Mouse (Mus musculus) hindbrain, embryonic 12.5 days (tissue): Measurements from ENCODE around the gene Tns1. TPM values are rescaled to one million over a fixed set of nuclear protein-coding genes. Genes with fewer than 3 reads are reported as not detected.

Experiments used
- ATAC-seq: fragments of 200-750 bp; cut with Nextera tagmentation; 2 replicates; pipeline ENCODE4 v1.8.0; 2017; ENCODE audit warnings: moderate TSS enrichment; ENCODE audit not compliant: low FRiP score
- H3K27ac ChIP-seq: fragments of 300-500 bp; sonication (generic); 2 replicates; pipeline ENCODE4 v1.5.1; 2016; ENCODE audit warnings: mild to moderate bottlenecking
- H3K27me3 ChIP-seq: fragments of 300-500 bp; sonication (generic); 2 replicates; pipeline ENCODE4 v1.6.1; 2016; ENCODE audit warnings: mild to moderate bottlenecking
- H3K36me3 ChIP-seq: fragments of 300-500 bp; sonication (generic); 2 replicates; pipeline ENCODE4 v1.6.1; 2016; ENCODE audit warnings: mild to moderate bottlenecking
- H3K4me1 ChIP-seq: fragments of 300-500 bp; sonication (generic); 2 replicates; pipeline ENCODE4 v1.6.1; 2016
- H3K4me2 ChIP-seq: fragments of 300-500 bp; sonication (generic); replicated peaks from 2 replicates; pipeline ENCODE4 v1.6.1; 2016; ENCODE audit warnings: mild to moderate bottlenecking
- H3K4me3 ChIP-seq: fragments of 300-500 bp; sonication (generic); 2 replicates; pipeline ENCODE4 v1.5.1; 2016; ENCODE audit warnings: mild to moderate bottlenecking
- H3K9ac ChIP-seq: fragments of 300-500 bp; sonication (generic); 2 replicates; pipeline ENCODE4 v1.6.1; 2016; ENCODE audit warnings: mild to moderate bottlenecking, moderate library complexity
- H3K9me3 ChIP-seq: fragments of 300-500 bp; sonication (generic); replicated peaks from 2 replicates; pipeline ENCODE4 v1.6.1; 2016; ENCODE audit warnings: mild to moderate bottlenecking
- WGBS: fragments of 180-500 bp; shearing (Covaris S2); methylation state at CpG from one replicate; pipeline ENCODE4 v1.1.7; 2016; 5-methylcytosine and 5-hydroxymethylcytosine counted together
- polyA plus RNA-seq: library from polyadenylated mRNA; unstranded; fragments of >200 nt; fragmentation: Nextera tagmentation; extraction: Ambion mirVana; gene quantifications from 2 replicates; pipeline ENCODE4 v1.2.1, GENCODE M21; 2016

The Tns1 gene
- polyA plus RNA-seq, 1 experiment from 2014 or later: 28.3 TPM

GRCm38 (mm10) chr1:74025651-74026226 lies 98.5 kb downstream of the Tns1 start:
- no peaks in the 10 kb centered on the region for H3K36me3 ChIP-seq
- no peaks in the 10 kb centered on the region for H3K9me3 ChIP-seq
- ATAC-seq: no peak
- H3K4me1 ChIP-seq: peaks cover 40% of the 10 kb centered on the region
- H3K4me3 ChIP-seq: no peak overlapping the region
- WGBS: 41% methylated on average over 4 of the region's 4 CpGs
- H3K27me3 ChIP-seq: no peaks in the 10 kb centered on the region
- H3K27ac ChIP-seq: no peak overlapping the region
- no peak overlapping the region for H3K9ac ChIP-seq
- H3K4me2 ChIP-seq: no peak overlapping the region

- 51% methylated on average over 6 of the region's 6 CpGs for WGBS
- no peaks in the 10 kb centered on the region for H3K27me3 ChIP-seq
- no peaks in the 10 kb centered on the region for H3K9me3 ChIP-seq
- H3K36me3 ChIP-seq: no peaks in the 10 kb centered on the region
- no peak overlapping the region for H3K27ac ChIP-seq
- no peak for ATAC-seq
- no peak overlapping the region for H3K4me3 ChIP-seq
- H3K4me1 ChIP-seq: peaks cover 38% of the 10 kb centered on the region
- no peak overlapping the region for H3K4me2 ChIP-seq
- no peak overlapping the region for H3K9ac ChIP-seq
Measured at GRCm38 (mm10) chr1:74025227-74025626, 99.0 kb downstream of the Tns1 start.

- H3K4me1 ChIP-seq: peaks cover 38% of the 10 kb centered on the region
- H3K4me2 ChIP-seq: no peak overlapping the region
Measured at GRCm38 (mm10) chr1:74024452-74025190, 99.6 kb downstream of the Tns1 start.

GRCm38 (mm10) chr1:74022998-74023397 lies 101.3 kb downstream of the Tns1 start:
- no peak for ATAC-seq
- no peak overlapping the region for H3K4me3 ChIP-seq
- H3K27me3 ChIP-seq: no peaks in the 10 kb centered on the region
- H3K9me3 ChIP-seq: no peaks in the 10 kb centered on the region
- H3K4me2 ChIP-seq: no peak overlapping the region
- no peaks in the 10 kb centered on the region for H3K36me3 ChIP-seq
- H3K9ac ChIP-seq: no peak overlapping the region
- WGBS: 87% methylated on average over 3 of the region's 3 CpGs
- peaks cover 30% of the 10 kb centered on the region for H3K4me1 ChIP-seq
- H3K27ac ChIP-seq: no peak overlapping the region

More at GRCm38 (mm10) chr1:74024452-74025190, 99.6 kb downstream of the Tns1 start:
- ATAC-seq: no peak
- 60% methylated on average over 10 of the region's 10 CpGs for WGBS
- Histone ChIP-seq H3K27ac (no peak overlapping the region), H3K9ac (no peak overlapping the region; the same call in 1 of the 2 replicates), H3K27me3 (no peaks in the 10 kb centered on the region), H3K4me3 (no peak overlapping the region), H3K36me3 (no peaks in the 10 kb centered on the region), H3K9me3 (no peaks in the 10 kb centered on the region)

DNA sequence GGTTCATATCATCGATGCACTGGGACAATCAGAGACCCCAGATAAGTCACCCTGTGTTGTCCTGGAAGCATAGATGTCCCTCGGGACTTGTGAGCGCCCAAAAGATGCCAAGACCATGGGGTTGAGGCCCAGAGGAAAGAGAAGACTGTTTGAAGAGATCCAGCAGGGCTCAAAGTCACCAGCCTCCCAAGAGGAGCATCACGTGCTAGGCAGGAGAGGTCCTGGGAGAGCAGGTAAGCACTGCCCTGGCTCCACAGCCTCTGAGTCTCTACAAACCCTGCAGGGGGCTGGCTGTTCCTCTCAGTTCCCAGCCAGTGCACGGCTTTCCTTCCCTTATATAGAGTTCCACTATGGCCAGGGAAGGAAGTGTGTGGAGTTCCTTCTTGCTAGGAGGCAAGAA lies 101.7 kb downstream of the Tns1 start:
- H3K9ac ChIP-seq: no peak overlapping the region
- ATAC-seq: no peak
- 86% methylated on average over 5 of the region's 5 CpGs for WGBS
- no peak overlapping the region for H3K27ac ChIP-seq
- no peaks in the 10 kb centered on the region for H3K27me3 ChIP-seq
- peaks cover 26% of the 10 kb centered on the region for H3K4me1 ChIP-seq
- H3K4me3 ChIP-seq: no peak overlapping the region
- H3K36me3 ChIP-seq: no peaks in the 10 kb centered on the region
- no peaks in the 10 kb centered on the region for H3K9me3 ChIP-seq
- no peak overlapping the region for H3K4me2 ChIP-seq

DNA sequence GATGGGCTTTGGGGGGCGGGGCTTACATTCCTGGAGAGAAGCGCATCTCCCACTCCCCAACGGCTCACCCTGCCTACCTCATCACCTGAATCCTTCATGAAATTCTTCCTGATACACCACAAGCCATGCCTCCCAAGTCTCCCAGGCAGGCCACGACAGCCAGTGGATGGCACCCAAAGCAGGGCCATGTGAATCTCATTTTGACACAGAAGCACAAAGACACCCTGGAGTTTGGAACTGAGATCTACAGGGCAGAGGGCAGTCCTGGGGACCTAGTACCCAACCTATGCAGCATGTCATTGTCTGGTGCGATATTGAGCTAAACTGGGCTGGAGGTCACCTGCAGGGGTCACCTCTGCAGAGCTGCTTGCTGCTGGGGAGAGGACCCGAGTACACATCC lies 104.0 kb downstream of the Tns1 start:
- no peak overlapping the region for H3K4me2 ChIP-seq
- no peaks in the 10 kb centered on the region for H3K36me3 ChIP-seq
- peaks cover 5% of the 10 kb centered on the region; the same call in 1 of the 2 replicates for H3K4me1 ChIP-seq
- no peaks in the 10 kb centered on the region for H3K27me3 ChIP-seq
- 78% methylated on average over 6 of the region's 6 CpGs for WGBS
- no peaks in the 10 kb centered on the region for H3K9me3 ChIP-seq
- no peak overlapping the region for H3K4me3 ChIP-seq
- H3K9ac ChIP-seq: no peak overlapping the region
- no peak overlapping the region for H3K27ac ChIP-seq
- ATAC-seq: no peak

DNA sequence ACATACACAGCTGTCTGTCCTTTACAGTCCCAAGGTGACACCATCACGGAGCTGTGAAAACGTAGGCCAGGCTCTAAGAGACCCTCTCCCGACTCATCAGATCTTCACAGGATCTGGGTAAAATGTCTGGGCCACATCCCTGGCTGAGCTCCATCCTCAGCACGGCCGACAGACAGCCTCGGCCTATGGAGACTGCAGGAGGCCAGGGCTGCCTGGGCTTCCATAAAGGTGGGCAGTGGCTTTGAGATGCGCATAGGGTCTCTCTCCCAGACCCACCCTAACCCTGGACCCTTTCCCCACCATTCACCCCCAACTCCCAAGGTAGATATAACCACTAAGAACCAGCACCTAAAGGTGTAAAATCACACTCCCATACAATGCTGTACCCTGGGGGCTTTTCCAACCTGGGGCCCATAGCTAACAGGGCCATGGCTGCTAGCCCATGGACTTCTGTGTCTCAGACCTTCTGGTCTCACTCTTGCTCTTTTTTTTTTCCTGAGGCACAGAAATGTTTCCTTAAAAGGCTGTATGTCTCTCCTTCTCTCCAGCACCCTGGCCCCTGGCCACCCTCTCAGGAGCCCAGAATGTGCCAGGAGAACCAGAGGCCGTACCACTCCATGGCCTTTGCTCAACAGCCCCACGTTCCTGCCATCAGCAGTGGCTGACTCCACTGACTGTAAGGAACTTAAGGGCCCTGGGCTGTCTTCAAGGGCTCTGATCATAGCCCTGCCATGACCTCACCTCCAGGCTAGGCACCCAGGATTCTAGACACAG lies 106.7 kb downstream of the Tns1 start:
- no peak for ATAC-seq
- no peaks in the 10 kb centered on the region for H3K27me3 ChIP-seq
- no peak overlapping the region for H3K27ac ChIP-seq
- no peaks in the 10 kb centered on the region for H3K9me3 ChIP-seq
- H3K9ac ChIP-seq: no peak overlapping the region
- no peaks in the 10 kb centered on the region; the same call in 1 of the 2 replicates for H3K4me1 ChIP-seq
- WGBS: 84% methylated on average over 9 of the region's 9 CpGs
- 0 out of 2 replicates have a peak, but pooled peaks cover under 1% of the 10 kb centered on the region for H3K36me3 ChIP-seq
- H3K4me3 ChIP-seq: no peak overlapping the region
- H3K4me2 ChIP-seq: no peak overlapping the region

DNA sequence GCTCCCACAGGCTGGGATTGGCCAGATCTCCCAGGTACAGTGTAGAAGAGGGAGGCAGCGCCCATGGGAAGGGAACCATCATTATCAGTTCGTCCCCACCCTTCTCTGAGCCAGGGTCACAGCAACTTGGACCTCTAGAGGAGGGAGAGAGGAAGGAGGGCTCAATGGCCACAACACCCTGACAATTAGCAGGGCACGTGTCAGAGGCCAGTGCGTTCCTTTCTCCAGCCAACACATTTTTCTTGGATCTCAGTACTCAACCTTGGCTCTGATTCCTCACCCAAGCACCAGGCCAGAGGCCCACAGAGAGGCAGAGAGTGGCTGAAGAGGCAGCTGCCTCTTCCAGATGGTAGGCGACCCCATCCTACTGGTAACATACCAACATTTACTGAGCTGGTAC lies 107.6 kb downstream of the Tns1 start:
- Histone ChIP-seq H3K9ac (no peak overlapping the region), H3K4me2 (no peak overlapping the region), H3K4me3 (no peak overlapping the region), H3K36me3 (0 out of 2 replicates have a peak, but pooled peaks cover 2% of the 10 kb centered on the region), H3K27ac (no peak overlapping the region), H3K27me3 (no peaks in the 10 kb centered on the region), H3K4me1 (no peaks in the 10 kb centered on the region; the same call in 1 of the 2 replicates), H3K9me3 (no peaks in the 10 kb centered on the region)
- no peak for ATAC-seq
- WGBS: 88% methylated on average over 5 of the region's 5 CpGs

GRCm38 (mm10) chr1:74015513-74016234 lies 108.6 kb downstream of the Tns1 start:
- ATAC-seq: no peak
- H3K4me1 ChIP-seq: no peaks in the 10 kb centered on the region; the same call in 1 of the 2 replicates
- H3K27me3 ChIP-seq: no peaks in the 10 kb centered on the region
- no peak overlapping the region for H3K9ac ChIP-seq
- H3K4me3 ChIP-seq: no peak overlapping the region
- H3K4me2 ChIP-seq: no peak overlapping the region
- no peaks in the 10 kb centered on the region for H3K9me3 ChIP-seq
- H3K27ac ChIP-seq: no peak overlapping the region
- H3K36me3 ChIP-seq: 0 out of 2 replicates have a peak, but pooled peaks cover 2% of the 10 kb centered on the region
- WGBS: 77% methylated on average over 8 of the region's 8 CpGs

DNA sequence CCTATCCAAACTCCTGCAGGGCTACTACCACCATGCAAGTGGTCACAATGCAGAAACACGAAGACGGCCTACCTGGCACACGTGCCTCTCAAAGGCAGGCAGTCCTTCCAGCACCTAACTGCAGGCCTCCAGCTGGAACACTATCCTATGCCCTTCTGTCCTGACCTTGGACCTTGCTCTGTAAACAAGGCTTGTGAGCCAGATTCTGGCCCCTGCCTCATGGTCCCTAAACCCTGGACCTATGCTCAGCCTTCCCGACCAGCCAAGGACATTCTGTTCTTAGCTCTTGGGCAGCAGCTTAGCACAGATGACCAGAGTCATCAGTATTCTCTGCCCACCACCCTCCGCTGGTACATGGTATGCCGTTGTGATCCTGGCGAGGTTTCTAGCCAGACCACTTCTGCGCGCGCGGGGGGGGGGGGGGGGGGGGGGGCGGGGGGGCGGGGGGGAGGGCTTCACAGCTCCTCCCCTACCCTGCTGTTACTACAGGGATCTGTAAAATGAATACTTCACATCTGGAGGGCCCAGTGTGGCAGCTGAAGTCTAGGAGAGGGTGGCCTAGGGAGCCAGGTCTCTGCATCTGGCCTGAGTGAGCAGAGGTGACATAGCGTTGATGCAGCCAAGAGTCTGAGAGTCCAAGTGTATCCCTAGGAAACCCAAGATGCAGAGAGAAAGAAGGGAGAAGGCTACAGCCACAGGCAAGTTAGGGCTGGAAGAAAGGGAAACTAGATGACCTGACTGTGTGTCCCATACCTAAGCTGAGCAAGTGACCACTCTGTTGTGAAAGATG lies 109.5 kb downstream of the Tns1 start:
- ATAC-seq: no peak
- Histone ChIP-seq H3K9ac (no peak overlapping the region), H3K9me3 (no peaks in the 10 kb centered on the region), H3K4me1 (no peaks in the 10 kb centered on the region; the same call in 1 of the 2 replicates), H3K4me3 (no peak overlapping the region), H3K36me3 (0 out of 2 replicates have a peak, but pooled peaks cover 2% of the 10 kb centered on the region), H3K27ac (no peak overlapping the region), H3K4me2 (no peak overlapping the region), H3K27me3 (no peaks in the 10 kb centered on the region)
- 81% methylated on average over 7 of the region's 14 CpGs for WGBS

- Histone ChIP-seq H3K4me2 (no peak overlapping the region), H3K36me3 (0 out of 2 replicates have a peak, but pooled peaks cover 2% of the 10 kb centered on the region), H3K9ac (no peak overlapping the region), H3K27ac (no peak overlapping the region), H3K9me3 (no peaks in the 10 kb centered on the region), H3K4me1 (peaks cover 3% of the 10 kb centered on the region), H3K27me3 (no peaks in the 10 kb centered on the region), H3K4me3 (no peak overlapping the region)
- WGBS: 87% methylated on average over 14 of the region's 14 CpGs
- ATAC-seq: no peak
Measured at GRCm38 (mm10) chr1:74013296-74014031, 110.8 kb downstream of the Tns1 start.
